Mouse (Mus musculus) brain, adult 2 months (tissue): Measurements from ENCODE around the gene Itgb3.
A peak's percentile ranks its signal among the peaks of the same experiment; 100 is the strongest.
"Not testable (repeated sequence)": the region's sequence is repeated elsewhere in the genome, so short reads cannot be mapped to it uniquely, and the experiment has no call there.

Experiments
- DNase-seq: peaks from one replicate; pipeline ENCODE4 v3.0.0; 2011; ENCODE audit warnings: low read depth, low spot score

The Itgb3 gene

DNA sequence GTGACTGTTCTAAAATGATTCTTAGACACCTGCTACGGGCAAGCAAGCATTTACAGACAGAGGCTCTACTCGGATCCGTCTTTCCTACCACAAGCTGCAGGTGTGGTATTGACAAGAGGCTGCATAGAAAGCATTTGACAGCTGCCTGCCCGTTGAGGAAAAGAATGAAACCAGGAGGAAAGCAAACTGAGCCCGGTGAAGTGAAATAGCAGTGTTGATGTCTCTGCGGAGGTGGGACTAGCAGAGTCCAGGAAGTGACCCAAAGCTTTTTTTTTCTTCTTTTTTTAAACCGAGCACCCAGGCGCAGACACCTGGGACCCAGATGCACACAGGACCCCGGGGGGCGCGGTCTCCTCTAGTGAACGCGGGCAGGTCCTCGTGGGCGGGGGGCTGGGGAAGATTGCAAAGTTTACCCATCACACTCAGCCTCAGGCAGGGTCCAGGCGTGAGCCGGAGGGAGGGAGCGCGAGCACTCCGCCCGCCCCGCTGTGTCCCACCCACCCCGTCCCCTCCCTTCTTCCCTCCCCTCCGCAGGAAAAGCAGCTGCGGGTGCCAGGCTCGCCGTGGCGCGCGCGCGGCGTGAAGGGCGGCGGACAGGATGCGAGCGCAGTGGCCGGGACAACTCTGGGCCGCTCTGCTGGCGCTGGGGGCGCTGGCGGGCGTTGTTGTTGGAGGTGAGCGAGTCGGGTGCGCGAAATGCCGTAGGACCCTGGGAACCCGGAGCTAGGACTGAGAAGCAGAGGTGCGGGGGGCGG, at the start of gene Itgb3:
Itgb3 (plus strand) TSS at position 510 of the 755 bp plus-strand sequence.
- peak; percentile 77 for DNase-seq

DNA sequence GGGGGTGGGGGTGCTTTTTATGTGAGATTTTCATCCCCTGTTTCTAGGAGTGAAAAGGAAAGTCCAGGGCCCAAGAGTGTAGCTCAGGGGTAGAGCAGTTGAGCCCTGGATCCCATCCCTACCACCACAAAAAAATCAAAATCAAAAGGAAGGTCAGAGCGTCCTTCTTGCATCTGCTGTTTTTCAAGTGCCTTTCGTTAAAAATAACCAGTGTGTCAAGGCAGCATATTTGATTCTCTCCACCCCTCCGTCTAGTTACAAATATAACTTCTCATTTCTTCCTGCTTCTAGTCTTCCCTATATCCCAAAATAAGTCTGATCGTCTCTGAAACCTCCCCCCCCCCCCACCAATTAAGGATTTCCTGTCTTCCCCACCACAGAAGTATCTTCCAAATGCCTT, 49.7 kb upstream of the Itgb3 start:
- peak; percentile 72 for DNase-seq

GRCm38 (mm10) chr11:104558651-104559403, 49.0 kb upstream of the Itgb3 start:
- peak; percentile 72 for DNase-seq

- DNase-seq: no peak
Observed at GRCm38 (mm10) chr11:104560971-104561370, 46.8 kb upstream of the Itgb3 start.

DNA sequence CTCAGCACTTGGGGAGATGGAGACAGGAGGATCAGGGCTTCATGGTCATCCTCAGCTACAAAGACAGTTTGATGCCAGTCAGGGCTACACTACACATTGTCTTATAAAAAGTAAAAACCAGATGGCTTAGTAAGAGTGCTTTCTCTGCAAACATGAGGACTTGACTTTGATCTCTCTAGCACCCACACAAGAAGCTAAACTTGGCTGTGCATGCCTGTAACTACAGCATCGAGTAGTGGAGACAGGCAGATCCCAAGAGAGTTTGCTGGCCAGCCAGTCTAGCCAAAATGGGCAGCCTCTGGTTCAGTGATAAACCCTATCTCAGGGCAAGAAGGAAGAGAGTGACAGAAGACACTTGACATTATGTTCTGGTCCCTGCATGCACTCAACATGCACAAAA, 44.3 kb upstream of the Itgb3 start:
- peak; percentile 72 for DNase-seq

- no peak for DNase-seq
Observed at GRCm38 (mm10) chr11:104565172-104565571, 42.6 kb upstream of the Itgb3 start.

- peak; percentile 51 for DNase-seq
Observed at GRCm38 (mm10) chr11:104566097-104566496, 41.7 kb upstream of the Itgb3 start.

GRCm38 (mm10) chr11:104566796-104567195, 41.0 kb upstream of the Itgb3 start:
- DNase-seq: no peak

- DNase-seq: peak; percentile 64
Observed at GRCm38 (mm10) chr11:104567736-104568135, 40.1 kb upstream of the Itgb3 start.

GRCm38 (mm10) chr11:104568326-104568725, 39.5 kb upstream of the Itgb3 start:
- no peak for DNase-seq

DNA sequence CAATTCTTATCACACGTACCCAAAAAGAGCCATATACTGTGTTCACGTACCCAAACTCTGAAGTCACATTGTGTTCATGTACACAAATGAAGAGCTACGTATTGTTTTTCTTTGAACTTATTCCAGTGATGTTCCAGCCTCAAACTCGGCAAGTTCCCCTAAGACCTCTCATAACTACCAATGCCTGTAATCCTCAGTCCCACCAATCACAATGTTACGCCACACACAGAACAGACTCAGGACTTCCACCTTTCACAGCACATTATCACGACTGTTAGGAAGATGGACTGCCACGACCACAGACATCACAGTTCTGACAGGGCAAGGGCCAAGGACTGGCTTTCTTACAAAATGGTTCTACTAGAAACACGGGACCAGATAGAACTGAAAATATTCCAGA, 37.3 kb upstream of the Itgb3 start:
- DNase-seq: not testable (repeated sequence)

DNA sequence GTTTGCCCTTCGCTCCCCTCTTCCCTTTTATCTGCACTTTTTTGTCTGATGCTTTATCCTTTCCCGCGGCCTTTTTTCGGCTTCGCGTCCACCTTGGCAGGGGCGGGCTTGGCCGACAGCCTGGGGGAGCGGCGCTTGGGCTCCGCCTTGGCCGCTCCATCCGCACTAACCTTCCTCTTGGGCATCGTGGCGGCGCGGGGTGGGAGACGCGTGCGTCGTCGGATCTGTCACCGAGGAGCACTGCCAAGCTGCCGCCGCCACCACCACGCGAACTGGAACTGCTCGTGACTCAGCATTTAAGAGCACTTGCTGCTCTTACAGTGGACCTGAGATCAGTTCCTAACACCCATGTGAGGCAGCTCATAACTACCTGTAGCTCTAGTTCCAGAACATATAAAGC, 36.4 kb upstream of the Itgb3 start:
- DNase-seq: peak; percentile 74

DNA sequence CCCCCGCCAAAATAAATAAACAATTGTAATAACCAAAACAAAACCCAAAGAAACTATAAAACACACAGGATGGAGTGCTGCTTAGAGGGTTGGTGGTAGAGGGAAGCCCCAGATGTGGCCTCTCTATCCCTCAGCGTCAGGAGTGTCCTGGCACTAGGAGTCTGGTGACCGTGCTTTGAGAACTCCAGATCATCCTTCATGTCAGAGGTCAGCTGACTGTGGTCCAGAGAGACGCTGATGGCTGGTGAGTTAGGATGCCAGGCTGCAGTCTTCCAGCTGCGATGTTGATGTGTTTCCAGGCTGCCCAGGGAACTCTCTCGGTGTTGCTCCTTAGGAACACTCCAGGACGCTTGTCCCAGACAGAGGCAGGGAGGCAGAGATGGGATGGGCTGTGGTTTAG, 35.7 kb upstream of the Itgb3 start:
- no peak for DNase-seq

DNA sequence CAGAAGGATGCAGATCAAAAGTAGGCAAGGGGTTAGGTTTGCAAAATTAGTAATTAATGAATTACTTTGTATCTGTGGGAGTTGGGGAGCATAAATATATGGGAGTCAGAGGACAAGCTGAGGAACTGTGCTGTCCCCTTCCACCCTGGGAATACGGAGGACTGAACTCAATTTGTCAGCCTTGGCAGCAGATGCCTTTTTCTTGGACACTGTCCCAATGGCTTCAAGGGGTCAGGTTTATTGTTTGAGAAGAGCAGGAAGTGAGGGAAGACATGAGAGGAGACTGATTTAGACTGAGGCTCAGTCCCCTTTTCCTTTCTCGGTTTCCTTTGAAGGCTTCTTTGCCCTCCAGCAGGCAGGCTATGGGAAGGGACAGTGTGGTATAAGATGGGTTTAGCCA, 35.2 kb upstream of the Itgb3 start:
- no peak for DNase-seq

DNA sequence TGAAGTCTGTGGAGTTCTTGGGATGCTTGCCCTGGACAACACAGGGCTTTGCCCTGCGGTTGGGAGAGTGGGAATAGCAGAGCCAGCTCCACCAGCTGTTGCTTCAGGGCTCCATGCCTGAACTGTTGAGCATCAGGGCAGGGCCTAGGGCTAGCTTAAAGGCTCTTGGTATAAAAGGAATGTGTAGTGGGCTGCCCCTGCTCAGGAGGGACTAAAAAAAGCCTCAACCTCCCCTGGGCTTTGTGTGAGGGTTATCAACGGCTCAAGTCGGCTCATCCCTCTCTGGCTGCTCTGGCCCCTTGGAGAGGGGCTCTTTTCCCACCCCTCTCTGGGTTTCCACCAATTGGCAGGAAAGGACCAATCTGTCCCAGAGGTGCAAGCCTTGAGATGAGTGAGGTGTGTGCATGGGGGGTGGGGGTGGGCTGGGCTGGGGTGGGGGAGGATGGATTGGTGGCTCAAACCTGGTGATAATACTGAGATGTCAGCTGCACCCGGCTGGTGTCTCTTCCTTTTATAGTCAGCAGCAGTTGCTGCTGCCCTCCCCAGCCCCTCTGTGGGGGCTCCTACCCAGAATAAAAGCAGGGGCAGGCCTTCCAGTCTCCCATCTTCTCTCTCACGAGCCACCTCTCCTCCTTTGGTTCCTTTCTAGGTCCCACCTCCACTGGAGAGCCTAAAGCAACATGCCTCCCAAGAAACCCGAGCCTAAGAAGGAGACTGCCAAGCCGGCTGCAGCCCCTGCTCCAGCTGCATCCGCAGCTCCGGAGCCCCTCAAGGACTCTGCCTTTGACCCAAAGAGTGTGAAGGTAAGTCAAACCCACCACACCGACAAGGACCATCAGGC, 30.8 kb upstream of the Itgb3 start:
- no peak for DNase-seq

DNA sequence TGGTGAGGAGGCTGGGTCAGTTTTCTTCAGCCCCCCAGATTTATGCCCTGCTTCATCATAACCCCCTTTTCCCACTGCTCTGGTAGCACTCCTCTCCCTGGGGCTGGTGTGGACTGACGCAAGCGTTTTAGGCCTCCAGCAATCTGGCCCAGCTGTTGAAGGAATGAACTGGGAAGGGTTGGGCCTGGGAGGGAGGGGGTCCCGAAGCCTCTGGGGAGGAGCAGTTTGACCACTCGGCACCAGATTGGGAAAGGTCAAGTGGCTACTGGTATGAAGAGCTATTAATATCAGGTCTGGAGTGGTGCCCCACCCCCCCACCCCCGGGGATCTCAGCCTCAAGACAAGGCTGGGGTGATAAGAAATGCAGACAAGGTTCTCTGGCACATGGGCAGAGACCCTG, 29.7 kb upstream of the Itgb3 start:
- DNase-seq: no peak

DNA sequence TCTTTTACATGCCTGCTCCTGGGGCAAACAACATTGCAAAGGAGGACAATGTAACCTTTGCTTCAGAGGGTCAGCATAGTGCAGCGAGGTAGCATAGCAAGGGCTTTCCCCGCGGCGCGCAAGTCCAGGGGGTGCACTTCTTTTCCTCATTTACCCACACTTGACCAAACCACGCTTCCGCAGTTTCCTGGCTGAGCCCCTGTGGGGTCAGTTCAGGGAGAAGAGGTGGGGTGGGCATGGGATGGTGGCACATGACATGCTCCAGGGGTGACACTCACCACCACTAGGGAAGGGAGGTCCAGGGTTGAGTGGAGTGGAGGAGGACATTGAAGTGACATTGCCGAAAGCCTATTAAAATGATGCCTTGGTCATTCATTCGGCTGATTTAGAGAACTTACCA, 28.7 kb upstream of the Itgb3 start:
- no peak for DNase-seq

DNA sequence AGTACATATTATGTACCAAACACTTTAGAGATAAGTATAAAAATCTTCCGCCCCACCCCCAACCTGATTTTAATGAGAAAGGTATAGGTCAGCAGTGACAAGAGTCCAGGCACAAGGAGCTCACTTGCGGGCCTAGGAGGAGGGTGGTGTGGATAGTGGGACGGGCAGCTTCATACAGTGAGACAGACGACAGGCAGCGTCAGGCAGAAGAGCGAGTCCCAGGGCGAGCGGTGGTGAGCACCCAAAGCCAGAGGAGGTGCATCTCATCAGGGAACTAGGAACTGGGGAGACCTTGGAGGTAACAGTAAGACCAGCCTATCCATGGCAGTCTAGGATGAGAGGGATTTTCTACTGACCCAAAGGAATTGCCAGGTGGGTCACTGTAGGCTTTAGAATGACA, 28.2 kb upstream of the Itgb3 start:
- no peak for DNase-seq

GRCm38 (mm10) chr11:104580091-104580490, 27.7 kb upstream of the Itgb3 start:
- DNase-seq: peak; percentile 36

- peak; percentile 65 for DNase-seq
Observed at GRCm38 (mm10) chr11:104580606-104581005, 27.2 kb upstream of the Itgb3 start.

DNA sequence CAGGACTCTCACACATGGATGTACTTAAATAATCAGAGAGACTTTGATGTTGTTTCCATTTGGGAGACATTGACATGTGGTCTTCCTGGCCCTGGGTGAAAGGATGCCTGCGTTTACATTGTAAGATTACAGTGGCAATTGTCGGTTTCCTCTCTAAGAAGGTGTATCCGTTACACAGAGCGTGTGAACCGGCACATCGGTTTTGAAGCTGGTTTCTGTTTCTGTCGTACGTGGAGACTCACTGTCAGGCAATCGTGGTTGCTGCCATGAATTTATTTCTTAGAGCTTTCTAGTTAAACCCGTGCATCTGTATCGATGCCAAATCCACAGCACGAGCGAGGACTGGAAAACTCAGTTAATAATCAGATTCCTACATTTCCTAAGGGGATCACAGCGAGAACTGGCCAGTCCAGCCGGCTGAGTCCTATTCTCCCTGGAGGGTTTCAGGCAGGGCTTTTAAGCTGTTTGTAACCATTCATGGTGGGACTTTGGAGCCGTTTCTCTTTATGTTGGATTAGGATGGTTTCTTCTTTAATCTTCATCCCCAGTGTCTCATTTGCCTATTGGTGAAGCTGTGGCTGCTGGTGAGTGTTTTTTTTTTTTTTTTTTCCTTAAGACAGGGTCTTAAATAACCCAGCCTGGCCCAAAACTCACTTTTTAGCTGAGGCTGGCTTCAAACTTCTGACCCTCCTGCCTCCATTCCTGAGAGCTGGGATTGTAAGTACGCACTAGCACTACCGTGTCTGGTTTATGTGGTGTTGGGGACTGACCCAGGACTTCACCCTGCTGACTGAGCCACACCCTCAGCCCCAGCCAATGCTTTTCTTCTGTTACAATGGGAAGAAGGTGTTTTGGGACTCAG, 26.1 kb upstream of the Itgb3 start:
- no peak for DNase-seq
